Mouse (Mus musculus) adipocyte (in vitro differentiated cells): ENCODE results near the gene Rab40b.
A peak's percentile ranks its signal among the peaks of the same experiment; 100 is the strongest.

ENCODE experiments used
- DNase-seq: peaks from one replicate; pipeline ENCODE4 v3.0.0-alpha.2; 2016; ENCODE audit warnings: low spot score

Gene Rab40b

GRCm38 (mm10) chr11:121387750-121388553 is at the start of gene Rab40b:
Gene Rab40b, minus strand, starts transcription at chr11:121388251.
- peak; percentile 88 for DNase-seq

- DNase-seq = no peak
Observed at GRCm38 (mm10) chr11:121437236-121437635, 49.2 kb upstream of the Rab40b start.

GRCm38 (mm10) chr11:121434156-121435155 is 46.4 kb upstream of the Rab40b start, which contains the start of gene Fn3k:
Gene Fn3k, plus strand, starts transcription at chr11:121434913.
- DNase-seq = no peak

- DNase-seq = no peak
Observed at GRCm38 (mm10) chr11:121433397-121433796, 45.3 kb upstream of the Rab40b start.

- no peak for DNase-seq
Observed at GRCm38 (mm10) chr11:121421553-121422173, 33.6 kb upstream of the Rab40b start.

- DNase-seq = peak; percentile 100
Observed at GRCm38 (mm10) chr11:121420830-121421552, 32.9 kb upstream of the Rab40b start, which contains the start of gene Fn3krp. Gene Fn3krp, plus strand, starts transcription at chr11:121421401.

- DNase-seq = no peak
Observed at GRCm38 (mm10) chr11:121420379-121420778, 32.3 kb upstream of the Rab40b start.

GRCm38 (mm10) chr11:121418932-121419331 is 30.9 kb upstream of the Rab40b start:
- DNase-seq = no peak

- DNase-seq = no peak
Observed at GRCm38 (mm10) chr11:121417971-121418370, 29.9 kb upstream of the Rab40b start.

GRCm38 (mm10) chr11:121415351-121415750 is 27.3 kb upstream of the Rab40b start:
- DNase-seq = no peak

GRCm38 (mm10) chr11:121414762-121415161 is 26.7 kb upstream of the Rab40b start:
- DNase-seq = no peak

GRCm38 (mm10) chr11:121407366-121408155 is 19.5 kb upstream of the Rab40b start:
- DNase-seq = no peak

- no peak for DNase-seq
Observed at GRCm38 (mm10) chr11:121392405-121392804, 4.4 kb upstream of the Rab40b start.

GRCm38 (mm10) chr11:121390793-121391192 is 2.7 kb upstream of the Rab40b start:
- no peak for DNase-seq

GRCm38 (mm10) chr11:121388554-121388945 is 499 bp upstream of the Rab40b start:
- DNase-seq = no peak

GRCm38 (mm10) chr11:121380294-121380693 is 7.8 kb downstream of the Rab40b start:
- no peak for DNase-seq

- no peak for DNase-seq
Observed at GRCm38 (mm10) chr11:121378644-121379043, 9.4 kb downstream of the Rab40b start.

- no peak for DNase-seq
Observed at GRCm38 (mm10) chr11:121373305-121373704, 14.7 kb downstream of the Rab40b start.

GRCm38 (mm10) chr11:121370337-121370994 is 17.6 kb downstream of the Rab40b start:
- DNase-seq = peak; percentile 32

- DNase-seq = peak; percentile 30
Observed at GRCm38 (mm10) chr11:121369622-121370021, 18.4 kb downstream of the Rab40b start.
